Mouse (Mus musculus) kidney, postnatal 0 days (tissue): ENCODE measurements around the gene C330007P06Rik. TPM values are rescaled to one million over a fixed set of nuclear protein-coding genes. Genes with fewer than 3 reads are reported as not detected.
A peak's percentile ranks its signal among the peaks of the same experiment; 100 is the strongest.

ENCODE experiments used
- ATAC-seq: fragments of 200-750 bp; cut with Nextera tagmentation; replicated peaks from 2 replicates; pipeline ENCODE4 v1.8.0; 2017; ENCODE audit warnings: low read depth, moderate number of reproducible peaks, moderate TSS enrichment, moderate library complexity; ENCODE audit not compliant: low FRiP score
- DNase-seq: peaks from one replicate; pipeline ENCODE4 v3.0.0-alpha.2; 2016; ENCODE audit warnings: low spot score
- H3K27ac ChIP-seq: fragments of 300-500 bp; sonication (generic); 2 replicates; pipeline ENCODE4 v1.5.1; 2014; ENCODE audit warnings: mild to moderate bottlenecking
- H3K27me3 ChIP-seq: fragments of 300-500 bp; sonication (generic); 2 replicates; pipeline ENCODE4 v1.6.1; 2014; ENCODE audit warnings: low read length, mixed read lengths; ENCODE audit not compliant: insufficient read depth
- H3K36me3 ChIP-seq: fragments of 300-500 bp; sonication (generic); 2 replicates; pipeline ENCODE4 v1.6.1; 2014; ENCODE audit warnings: low read length, mixed read lengths; ENCODE audit not compliant: insufficient read depth
- H3K4me1 ChIP-seq: fragments of 300-500 bp; sonication (generic); replicated peaks from 2 replicates; pipeline ENCODE4 v1.6.1; 2014; ENCODE audit warnings: antibody characterized with exemption, low read length, mixed read lengths; ENCODE audit not compliant: insufficient read depth
- H3K4me2 ChIP-seq: fragments of 300-500 bp; sonication (generic); 2 replicates; pipeline ENCODE4 v1.6.1; 2014; ENCODE audit warnings: mild to moderate bottlenecking, low read length, moderate library complexity, mixed read lengths
- H3K4me3 ChIP-seq: fragments of 300-500 bp; sonication (generic); replicated peaks from 2 replicates; pipeline ENCODE4 v1.5.1; 2014; ENCODE audit warnings: low read depth, low read length
- H3K9ac ChIP-seq: fragments of 300-500 bp; sonication (generic); 2 replicates; pipeline ENCODE4 v1.6.1; 2014; ENCODE audit warnings: low read depth, low read length
- H3K9me3 ChIP-seq: fragments of 300-500 bp; sonication (generic); replicated peaks from 2 replicates; pipeline ENCODE4 v1.6.1; 2016; ENCODE audit warnings: low read length, inconsistent platforms, mixed read lengths
- CTCF ChIP-seq: IDR thresholded peaks from 2 replicates; pipeline ENCODE4 v1.5.1; 2016; ENCODE audit warnings: antibody characterized with exemption, low read depth, mild to moderate bottlenecking, moderate library complexity
- WGBS: fragments of 180-500 bp; shearing (Covaris S2); extraction: QIAGEN DNeasy Blood & Tissue Kit; methylation state at CpG from one replicate; pipeline ENCODE4 v1.1.7; 2014; 5-methylcytosine and 5-hydroxymethylcytosine counted together
- polyA plus RNA-seq: library from polyadenylated mRNA; unstranded; fragments of >200 nt; fragmentation: Nextera tagmentation; extraction: Ambion mirVana; gene quantifications from 2 replicates; pipeline ENCODE4 v1.2.1, GENCODE M21; 2015

The C330007P06Rik gene
- polyA plus RNA-seq, 1 experiment from 2014 or later = 22.5 TPM

GRCm38 (mm10) chrX:36870372-36870771 lies 3.5 kb downstream of the C330007P06Rik start:
- ATAC-seq (no peak), DNase-seq (no peak)
- H3K9me3 ChIP-seq = no peaks in the 10 kb centered on the region
- H3K4me2 ChIP-seq = no peak overlapping the region
- H3K9ac ChIP-seq = no peak overlapping the region
- TF ChIP-seq CTCF = no peak
- H3K4me1 ChIP-seq = no peaks in the 10 kb centered on the region
- H3K27ac ChIP-seq = no peak overlapping the region
- no peak overlapping the region for H3K4me3 ChIP-seq
- no peaks in the 10 kb centered on the region for H3K27me3 ChIP-seq
- 78% methylated on average over 3 of the region's 3 CpGs for WGBS
- H3K36me3 ChIP-seq = no peaks in the 10 kb centered on the region

- H3K36me3 ChIP-seq = no peaks in the 10 kb centered on the region
- H3K4me2 ChIP-seq = peak overlapping the region; percentile 38; the same call in 1 of the 2 replicates
- no peak for ATAC-seq
- no peak for TF ChIP-seq CTCF
- no peak overlapping the region for H3K27ac ChIP-seq
- H3K9ac ChIP-seq = no peak overlapping the region
- no peaks in the 10 kb centered on the region for H3K27me3 ChIP-seq
- H3K4me3 ChIP-seq = peak overlapping the region; percentile 40
- no peak for DNase-seq
- 60% methylated on average over 8 of the region's 8 CpGs for WGBS
- H3K9me3 ChIP-seq = no peaks in the 10 kb centered on the region
- H3K4me1 ChIP-seq = no peaks in the 10 kb centered on the region
Measured at GRCm38 (mm10) chrX:36864609-36865328, 9.1 kb downstream of the C330007P06Rik start.

GRCm38 (mm10) chrX:36863766-36864608 lies 9.9 kb downstream of the C330007P06Rik start:
- peak overlapping the region; percentile 48 for H3K4me2 ChIP-seq
- H3K27ac ChIP-seq = peak overlapping the region; percentile 71
- H3K9me3 ChIP-seq = no peaks in the 10 kb centered on the region
- peak overlapping the region; percentile 37; the same call in 1 of the 2 replicates for H3K9ac ChIP-seq
- TF ChIP-seq CTCF = no peak
- DNase-seq (peak; percentile 77), ATAC-seq (peak; percentile 81)
- no peaks in the 10 kb centered on the region for H3K27me3 ChIP-seq
- WGBS = 23% methylated on average over 40 of the region's 44 CpGs
- H3K4me3 ChIP-seq = peak overlapping the region; percentile 40
- H3K36me3 ChIP-seq = no peaks in the 10 kb centered on the region
- H3K4me1 ChIP-seq = no peaks in the 10 kb centered on the region

- ATAC-seq = no peak
- Histone ChIP-seq H3K4me3 (no peak overlapping the region), H3K27ac (no peak overlapping the region), H3K36me3 (no peaks in the 10 kb centered on the region), H3K4me2 (no peak overlapping the region), H3K9ac (no peak overlapping the region), H3K4me1 (no peaks in the 10 kb centered on the region), H3K9me3 (no peaks in the 10 kb centered on the region), H3K27me3 (no peaks in the 10 kb centered on the region)
- no peak for DNase-seq
- 79% methylated on average over 8 of the region's 8 CpGs for WGBS
- TF ChIP-seq CTCF = no peak
Measured at GRCm38 (mm10) chrX:36852631-36853030, 21.3 kb downstream of the C330007P06Rik start.

- ATAC-seq = no peak
- no peak for DNase-seq
- no peaks in the 10 kb centered on the region for H3K4me1 ChIP-seq
- H3K27ac ChIP-seq = no peak overlapping the region
- TF ChIP-seq CTCF = no peak
- H3K27me3 ChIP-seq = no peaks in the 10 kb centered on the region
- no peak overlapping the region for H3K4me3 ChIP-seq
- no peak overlapping the region for H3K4me2 ChIP-seq
- H3K36me3 ChIP-seq = no peaks in the 10 kb centered on the region
- WGBS = 79% methylated on average over 1 of the region's 1 CpGs
- no peak overlapping the region for H3K9ac ChIP-seq
- H3K9me3 ChIP-seq = no peaks in the 10 kb centered on the region
Measured at GRCm38 (mm10) chrX:36847152-36847551, 26.8 kb downstream of the C330007P06Rik start.

GRCm38 (mm10) chrX:36843346-36843990 lies 30.4 kb downstream of the C330007P06Rik start:
- Histone ChIP-seq H3K4me2 (no peak overlapping the region), H3K4me3 (no peak overlapping the region), H3K9ac (no peak overlapping the region), H3K36me3 (no peaks in the 10 kb centered on the region), H3K27me3 (no peaks in the 10 kb centered on the region), H3K4me1 (no peaks in the 10 kb centered on the region), H3K27ac (no peak overlapping the region), H3K9me3 (no peaks in the 10 kb centered on the region)
- TF ChIP-seq CTCF = no peak
- 65% methylated on average over 4 of the region's 4 CpGs for WGBS
- DNase-seq = no peak
- no peak for ATAC-seq
